Mouse (Mus musculus) cerebellum, adult 18-20 months (tissue): ENCODE results near the gene Slco3a1.
A peak's percentile ranks its signal among the peaks of the same experiment; 100 is the strongest.

ENCODE experiments used
- DNase-seq, 2 experiments: peaks; one replicate each; pipeline ENCODE4 v3.0.0; 2021

The Slco3a1 gene

DNA sequence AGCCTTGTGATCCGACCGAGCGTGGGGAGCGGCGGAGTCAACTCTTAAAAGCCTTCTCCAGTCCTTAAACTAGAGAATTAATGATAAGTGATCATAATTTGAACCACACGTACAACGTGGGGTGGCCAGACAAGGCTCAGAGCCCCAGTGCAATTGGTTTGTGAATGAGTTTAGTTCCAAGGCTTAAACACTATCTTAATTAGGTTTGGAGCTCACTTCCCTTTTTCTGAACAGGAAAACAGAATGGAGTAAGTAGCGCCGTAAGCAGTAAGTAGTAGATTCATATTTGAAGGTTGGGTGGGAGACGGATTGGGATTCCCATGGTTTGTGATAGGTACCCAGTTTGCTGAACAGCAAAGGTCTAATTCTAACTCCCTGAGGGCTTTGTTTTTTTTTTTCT, 176.7 kb downstream of the Slco3a1 start:
- DNase-seq: no peak

DNA sequence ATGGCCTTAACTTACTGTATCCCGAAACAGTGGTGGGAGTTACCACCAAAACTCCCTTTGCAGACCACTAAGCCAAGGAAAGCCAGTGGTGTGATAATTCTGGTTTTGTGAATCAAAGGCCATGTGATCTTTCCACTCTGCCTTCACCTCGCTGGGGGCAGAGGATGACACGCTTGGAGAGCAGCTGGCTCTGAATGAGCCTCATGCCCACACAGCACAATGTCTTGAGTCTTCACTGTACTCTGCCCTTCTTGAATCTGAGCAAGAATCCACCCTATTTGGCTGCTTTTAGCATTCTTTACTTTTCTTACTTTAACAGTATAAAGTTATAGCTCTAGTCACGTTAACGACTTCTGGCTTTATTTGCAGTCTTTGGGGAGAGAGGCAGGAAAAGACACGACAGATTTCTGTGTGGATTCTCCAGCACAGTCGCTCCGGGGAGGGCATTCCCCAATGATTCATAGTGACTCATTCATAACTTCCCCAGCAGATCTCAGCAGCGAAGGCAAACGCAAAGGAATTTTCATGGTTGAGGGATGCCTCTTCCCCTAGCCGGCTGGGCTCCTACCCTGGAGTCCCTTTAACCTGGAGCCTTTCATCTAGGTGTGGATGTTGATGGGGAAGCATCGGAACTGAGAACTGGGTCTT, 178.1 kb downstream of the Slco3a1 start:
- DNase-seq: peak; percentile 11 to 47

DNA sequence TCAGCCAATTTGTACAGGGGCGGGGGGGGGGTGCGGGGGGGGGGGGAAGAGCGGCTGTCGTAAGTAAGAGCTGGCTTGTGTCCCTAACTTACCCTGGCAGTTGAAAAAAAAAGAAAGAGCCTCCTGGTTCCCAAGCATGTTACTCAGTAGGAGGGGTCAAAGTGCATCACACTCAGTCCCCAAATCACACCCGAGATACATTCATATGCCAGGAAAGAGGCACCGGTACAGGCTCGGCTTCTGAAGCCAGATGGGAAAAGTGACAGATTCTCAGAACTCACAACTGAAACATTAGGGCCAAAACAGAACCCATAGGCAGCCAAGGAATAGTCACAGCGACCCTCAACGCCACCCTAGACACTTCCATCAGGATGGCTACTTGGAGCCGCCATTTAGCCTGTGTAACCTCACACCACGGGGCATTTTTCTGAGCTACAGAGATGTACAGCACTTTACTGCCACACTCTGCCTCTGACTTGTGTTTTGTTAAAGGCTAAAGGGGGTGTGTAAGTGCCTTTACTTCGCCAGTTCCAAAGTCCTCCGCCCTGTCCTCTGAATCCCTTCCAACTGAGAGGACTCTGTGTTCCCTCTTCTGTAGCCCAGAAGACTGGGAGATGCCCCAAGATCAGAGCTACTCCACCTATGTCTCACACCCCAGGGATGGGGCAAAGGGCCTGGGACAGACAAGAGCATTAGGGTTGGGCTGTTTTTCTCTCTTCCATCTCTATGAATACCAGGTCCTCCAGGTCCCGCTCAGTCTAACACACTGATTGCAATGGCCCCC, 179.2 kb downstream of the Slco3a1 start:
- peak in 1 of 2 experiments; percentile 8 for DNase-seq

DNA sequence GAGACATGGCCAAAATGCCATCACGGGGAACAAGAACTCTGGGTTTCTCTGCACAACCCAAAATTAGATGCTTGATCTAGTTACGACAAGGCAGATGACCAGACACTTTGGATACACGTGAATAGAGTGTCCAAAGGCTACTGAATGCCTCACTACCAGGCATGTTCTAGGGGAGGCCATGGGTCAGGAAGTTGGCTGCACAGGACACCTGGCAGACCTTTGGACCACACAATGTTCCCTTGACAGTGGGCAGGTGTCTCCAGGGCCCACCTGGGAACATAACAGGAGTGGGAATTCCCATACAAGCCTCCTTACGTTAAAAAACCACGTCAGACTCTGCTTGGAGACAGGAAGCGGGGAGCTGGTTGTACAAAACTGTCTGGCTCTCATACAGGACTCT, 181.5 kb downstream of the Slco3a1 start:
- DNase-seq: no peak

DNA sequence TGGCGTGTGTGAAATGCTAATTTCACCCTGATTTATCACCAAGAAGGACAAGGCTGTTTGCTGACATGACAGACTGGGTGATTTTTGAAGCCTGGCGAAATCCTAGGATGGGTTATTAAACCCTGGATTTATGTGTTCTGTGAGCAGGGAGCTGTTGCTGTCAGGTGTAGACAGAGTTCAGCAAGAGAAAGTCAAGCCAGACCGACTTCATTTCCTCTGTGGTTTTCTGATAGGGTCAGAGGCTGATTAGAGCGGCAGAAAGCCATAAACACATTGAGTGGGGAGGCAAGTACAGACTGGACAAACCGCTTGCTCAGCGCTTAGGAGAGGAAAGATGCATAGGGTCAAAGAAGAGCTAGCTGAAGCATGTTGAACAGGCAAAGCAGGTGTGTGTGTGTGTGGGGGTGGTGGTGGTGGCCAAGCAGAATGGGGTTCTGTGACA, 182.4 kb downstream of the Slco3a1 start:
- no peak for DNase-seq

DNA sequence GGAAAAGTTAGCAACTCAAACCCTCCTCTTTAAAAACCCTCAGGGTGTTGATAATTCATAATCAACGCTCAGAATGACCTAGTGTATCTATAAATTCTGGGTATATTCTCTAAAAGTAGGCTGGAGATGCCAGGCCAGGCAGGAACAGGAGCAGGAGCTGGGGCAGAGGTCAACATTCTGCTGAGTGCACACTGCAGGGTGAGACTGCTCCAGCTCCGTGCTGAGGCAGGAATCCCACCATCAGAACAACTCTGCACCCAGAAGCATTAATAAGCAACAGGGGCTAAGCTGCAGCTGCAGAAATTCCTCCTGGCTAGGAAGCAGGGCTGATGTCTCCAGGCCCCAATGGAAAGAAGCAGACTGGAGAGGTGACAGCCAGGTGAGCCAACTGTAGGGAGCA, 182.9 kb downstream of the Slco3a1 start:
- no peak for DNase-seq

DNA sequence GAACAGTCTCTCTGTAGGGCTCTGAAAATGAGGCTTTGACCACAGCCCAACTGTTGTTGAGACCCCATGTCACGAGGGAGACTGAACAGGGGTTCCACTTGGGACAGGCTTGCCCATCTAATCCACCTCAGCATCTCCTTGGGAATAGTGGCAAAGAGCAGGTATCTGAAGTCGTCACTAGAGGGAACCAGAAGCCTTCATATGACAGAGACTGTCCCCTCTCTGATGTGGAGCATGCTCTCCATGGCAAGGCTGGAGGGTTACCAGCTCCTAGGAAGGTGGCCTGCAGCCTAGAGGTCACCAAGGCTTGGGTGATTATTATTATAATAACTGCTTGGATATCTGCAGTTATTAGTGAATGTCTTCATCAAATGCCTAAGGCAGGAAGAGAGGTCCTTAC, 183.4 kb downstream of the Slco3a1 start:
- peak; percentile 62 to 76 for DNase-seq

DNA sequence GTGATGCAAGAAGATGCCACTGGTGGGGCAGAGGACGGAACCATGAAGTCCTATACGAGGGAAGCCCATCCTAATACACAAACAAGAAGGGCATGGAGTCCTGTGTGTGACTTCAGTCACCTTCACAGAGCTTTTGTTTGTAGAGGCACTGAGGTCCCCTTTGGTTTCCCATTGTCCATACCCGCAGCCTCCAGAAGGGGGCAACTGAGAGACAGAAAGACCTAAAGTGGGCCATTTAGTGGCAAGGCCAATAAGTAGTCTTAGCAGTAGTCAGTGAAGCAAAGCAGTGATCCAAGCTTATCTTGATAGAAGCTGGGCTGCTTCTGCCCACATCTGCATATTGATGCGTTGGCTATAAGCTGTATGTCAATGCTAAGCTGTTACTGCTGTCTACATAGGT, 184.9 kb downstream of the Slco3a1 start:
- DNase-seq: peak; percentile 54 to 59

DNA sequence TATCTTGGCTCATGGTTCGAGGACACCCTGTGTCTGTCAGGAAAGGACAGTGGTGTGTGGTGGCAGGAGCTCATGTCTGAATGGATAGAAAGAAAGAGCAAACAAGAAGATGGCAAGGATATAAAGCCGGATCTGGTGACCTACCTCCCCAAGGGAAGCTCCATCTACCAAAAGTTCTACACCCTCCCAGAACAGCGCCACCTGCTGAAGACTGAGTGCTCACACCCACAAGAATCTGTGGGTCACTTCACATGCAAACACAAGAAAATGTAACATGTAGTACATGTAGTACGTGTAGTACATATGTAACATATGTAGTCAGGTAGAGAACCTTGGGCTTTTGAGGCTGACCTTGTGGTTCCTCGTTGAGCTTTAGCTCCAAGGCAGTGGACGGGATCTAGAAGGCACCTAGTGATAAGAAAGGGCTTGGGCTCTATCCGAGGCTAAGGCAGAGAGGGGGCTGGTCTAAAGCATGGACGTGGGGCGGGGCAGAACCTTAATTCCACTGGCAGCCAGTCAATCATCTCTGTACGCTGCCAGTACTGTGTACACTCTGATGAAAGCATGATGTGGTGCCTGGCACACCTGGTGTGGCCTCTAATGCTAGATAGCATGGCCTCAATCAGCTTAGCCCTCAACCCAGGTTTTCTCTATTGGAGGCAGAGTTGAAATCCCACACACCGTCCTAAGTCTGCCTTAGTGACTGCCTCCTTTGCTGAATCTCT, 186.2 kb downstream of the Slco3a1 start:
- DNase-seq: no peak

DNA sequence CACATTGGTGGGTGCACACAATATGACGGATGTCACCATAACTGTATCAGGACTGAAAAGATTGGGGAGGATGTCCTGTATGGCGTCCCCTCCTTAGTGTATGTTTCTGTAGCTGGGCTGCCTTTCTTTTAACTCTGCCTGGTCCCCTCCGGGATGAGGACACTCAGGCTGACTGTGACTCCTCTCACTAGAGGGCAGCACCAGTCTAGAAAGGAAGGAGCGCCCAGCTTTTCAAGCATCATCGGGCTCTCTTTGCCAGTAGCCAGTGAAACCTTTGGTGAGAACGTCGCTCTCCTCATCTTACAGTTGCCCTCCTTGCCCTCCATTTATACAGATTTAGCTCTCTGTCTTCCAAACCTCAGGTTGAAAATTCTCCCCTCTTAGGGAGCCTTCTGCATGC, 187.2 kb downstream of the Slco3a1 start:
- peak; percentile 77 to 82 for DNase-seq

DNA sequence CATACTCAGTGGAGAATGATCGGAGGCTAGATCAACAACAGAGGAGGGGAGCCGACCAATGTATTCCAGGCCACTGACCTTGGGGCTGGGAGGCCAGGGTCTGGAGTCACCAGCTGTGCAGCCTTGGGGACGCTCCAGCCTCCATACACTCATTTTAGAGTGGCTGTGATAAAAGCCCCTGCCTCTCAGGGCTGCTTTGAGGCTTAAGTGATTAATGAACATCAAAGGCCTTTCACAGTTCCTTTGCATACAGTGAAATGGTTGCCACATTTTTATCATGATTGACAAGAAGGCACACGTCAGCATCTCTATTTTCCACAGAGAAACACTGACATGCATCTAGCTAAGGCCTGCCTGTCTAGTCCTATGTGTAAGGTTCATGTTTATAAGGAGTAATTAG, 189.0 kb downstream of the Slco3a1 start:
- no peak for DNase-seq

DNA sequence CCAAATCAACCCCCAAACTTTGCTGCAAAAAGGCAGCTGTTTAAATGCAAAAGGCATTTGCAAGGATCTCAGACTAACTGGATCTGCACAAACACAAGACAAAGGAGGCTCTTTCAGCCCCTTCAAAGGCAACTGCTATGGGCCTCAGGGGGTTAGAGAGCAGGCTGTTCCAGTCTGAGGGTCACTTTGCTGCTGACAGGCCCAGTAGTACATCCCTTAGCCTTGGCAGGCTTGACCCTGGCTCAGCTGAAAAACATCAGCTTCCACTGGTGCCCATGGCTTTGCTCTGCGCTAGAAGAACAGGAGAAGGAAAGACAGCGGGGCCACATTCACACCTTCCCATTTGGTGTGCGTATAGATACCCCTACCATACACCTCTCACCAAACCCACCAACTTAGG, 189.6 kb downstream of the Slco3a1 start:
- no peak for DNase-seq

DNA sequence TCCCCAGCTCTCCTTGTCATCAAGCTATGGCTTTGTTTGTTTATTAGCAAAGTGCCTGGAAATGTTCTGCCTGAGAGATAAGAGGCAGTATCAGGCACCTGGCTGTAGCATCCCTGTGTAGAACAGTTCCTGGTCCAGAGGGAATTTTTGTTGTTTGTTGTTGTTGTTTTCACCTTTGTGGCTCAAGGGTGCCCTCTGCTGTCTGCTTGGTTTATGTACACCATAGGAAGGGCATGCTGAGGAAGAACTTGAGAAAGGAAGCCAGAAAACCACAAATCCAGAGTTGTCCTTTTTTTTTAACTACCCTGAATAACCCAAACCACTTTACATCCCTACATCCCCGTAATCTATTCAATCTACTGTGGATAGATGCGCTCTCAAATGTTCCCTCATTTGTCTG, 191.1 kb downstream of the Slco3a1 start:
- DNase-seq: peak in 1 of 2 experiments; percentile 53

DNA sequence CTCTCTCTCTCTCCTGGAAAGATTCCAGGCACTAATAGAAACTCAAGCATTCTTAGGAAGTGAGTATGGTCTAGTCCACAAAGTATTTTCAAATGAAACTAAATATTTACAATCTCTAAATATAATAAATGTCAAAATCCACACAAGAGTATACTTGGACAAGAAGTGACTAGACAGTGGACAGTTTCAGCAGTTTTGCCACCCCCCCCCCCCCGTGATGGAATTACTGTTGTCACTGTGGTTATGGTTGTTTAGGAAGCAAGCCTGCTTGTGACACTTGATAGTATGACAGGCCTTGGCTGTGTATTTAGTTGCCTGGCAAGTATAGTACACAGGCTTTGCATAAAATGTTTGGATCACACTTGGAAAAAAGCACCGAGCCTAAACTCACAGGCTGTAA, 192.9 kb downstream of the Slco3a1 start:
- DNase-seq: no peak

DNA sequence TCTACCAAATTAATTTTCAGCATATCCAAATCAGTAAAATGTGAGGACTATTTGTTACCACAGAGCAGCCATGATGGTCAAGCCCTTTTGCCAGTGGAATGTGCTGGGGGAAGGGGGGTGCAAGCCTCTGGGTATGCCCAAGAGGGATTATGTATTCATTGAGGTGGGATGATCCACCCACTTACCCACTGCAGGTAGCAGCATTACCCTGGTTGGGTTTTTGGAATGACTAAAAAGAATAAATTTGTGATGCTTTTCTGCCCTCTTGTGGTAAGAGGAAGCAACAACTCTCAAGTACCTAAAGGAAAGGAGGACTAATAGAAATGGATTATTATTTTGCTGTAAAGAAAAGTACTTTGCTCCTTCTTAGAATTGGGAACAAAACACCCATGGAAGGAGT, 197.6 kb downstream of the Slco3a1 start:
- DNase-seq: no peak

DNA sequence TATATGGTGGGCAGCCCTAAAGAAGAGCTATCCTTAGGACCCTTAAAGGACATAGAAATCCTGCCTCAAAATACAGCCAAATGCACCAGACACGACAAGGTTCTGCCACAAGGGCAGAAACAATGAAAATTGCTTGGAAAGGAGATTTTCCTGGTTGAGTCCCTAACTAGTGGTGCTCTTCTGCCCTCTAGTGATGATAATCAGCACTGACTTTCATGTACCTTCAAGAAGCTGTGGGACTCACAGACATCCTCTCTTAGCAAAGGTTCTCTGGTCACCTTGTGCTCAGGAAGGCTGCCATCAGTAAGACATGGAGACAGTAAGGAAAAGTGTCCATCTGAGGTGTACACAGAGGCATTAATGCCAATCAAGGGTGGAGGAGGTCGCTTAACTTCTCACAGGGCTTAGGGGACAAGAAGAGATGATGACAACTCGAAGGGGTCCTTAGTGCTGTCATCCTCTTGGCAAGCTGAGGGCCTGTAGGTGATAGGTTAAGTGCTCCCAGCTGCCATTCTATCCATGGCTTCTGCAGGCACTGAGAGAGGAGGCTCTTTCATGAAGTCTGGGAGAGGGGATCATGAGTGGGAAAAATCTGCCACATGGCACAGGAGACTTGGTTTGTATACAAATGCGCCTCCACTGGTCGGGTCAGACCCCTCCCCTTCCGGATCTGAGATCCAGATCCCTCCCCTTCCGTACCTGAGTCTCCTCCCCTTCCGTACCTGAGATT, 199.9 kb downstream of the Slco3a1 start:
- peak; percentile 47 to 52 for DNase-seq

DNA sequence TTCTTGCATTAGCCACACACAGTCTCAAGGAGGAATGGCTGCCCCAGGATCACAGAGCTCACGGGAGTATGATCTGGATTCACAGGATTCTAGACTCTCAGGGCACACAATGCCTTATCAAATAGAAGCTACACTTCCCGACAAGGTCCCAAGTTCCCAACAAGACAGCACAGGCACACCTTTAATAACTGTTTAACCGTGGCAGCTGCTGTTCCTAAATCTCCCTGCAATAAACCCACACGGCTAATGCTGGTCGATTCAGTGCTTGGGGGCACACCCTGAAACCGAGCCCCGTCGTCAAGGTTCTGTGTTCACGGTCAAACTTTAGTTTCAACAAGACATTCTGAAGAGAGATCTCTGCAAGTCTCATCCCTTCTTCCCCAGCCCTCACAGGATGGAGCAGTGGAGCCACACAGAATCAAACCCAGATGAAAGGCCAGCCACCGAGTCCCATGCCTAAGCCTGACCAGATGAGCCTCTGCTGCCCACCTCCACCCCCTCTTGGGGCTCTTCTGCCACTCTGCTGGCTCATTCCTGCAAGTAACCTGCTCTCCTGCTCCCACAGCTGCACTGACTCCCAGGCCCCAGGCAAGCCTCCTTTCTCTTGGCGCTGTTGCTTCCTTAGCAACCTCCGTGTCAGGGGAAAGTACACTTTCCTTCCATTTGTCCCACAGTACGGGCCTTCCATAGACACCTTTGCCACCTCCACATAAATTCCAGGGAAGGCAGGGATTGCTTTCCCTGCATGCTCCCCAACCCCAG, 200.7 kb downstream of the Slco3a1 start:
- no peak for DNase-seq

DNA sequence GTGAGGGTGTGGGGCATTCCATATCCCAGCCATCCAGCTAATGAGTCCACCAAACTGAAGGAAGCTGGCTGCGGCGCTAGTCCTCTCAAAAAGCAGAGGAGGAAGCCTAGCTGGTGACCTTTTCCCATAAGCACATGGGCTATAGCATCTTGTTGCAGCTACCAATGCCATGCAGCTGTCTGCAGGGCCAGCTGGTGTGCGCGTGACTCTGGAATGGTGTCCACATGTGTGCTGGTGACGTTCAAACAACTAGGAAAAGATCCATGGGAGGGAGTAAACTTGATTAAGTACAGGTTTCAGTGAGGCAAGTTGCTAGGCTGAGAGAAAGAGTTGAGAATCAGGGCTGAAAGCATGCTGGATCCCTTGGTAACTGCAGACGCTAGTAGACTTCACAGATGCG, 201.3 kb downstream of the Slco3a1 start:
- no peak for DNase-seq

DNA sequence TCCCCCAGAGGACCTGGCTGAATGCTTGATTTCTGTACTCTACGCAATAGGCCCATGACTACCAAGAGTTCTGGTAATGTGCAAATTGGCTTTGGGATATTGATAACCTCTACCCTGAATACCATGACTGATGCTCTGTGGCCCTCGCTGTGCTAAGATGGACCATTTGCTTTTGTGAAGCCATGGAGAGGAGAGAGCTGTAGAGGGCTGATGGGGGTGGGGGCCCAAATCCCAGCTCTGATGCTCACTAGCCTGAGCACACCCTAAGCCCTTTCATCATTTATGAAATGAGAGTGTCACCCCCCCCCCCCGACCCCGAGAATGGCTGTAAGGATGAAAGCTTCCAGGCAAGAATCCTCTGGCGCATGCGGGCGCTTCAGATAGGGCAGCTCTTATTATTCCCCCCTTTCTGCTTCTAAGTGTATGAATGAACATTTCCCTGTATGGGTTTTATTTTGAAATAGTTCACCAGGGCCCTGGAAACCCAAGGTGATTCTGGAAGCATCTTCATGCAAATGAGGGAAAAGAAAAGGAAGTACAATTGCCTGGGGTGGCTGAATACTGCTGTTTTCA, 206.2 kb downstream of the Slco3a1 start:
- no peak for DNase-seq

DNA sequence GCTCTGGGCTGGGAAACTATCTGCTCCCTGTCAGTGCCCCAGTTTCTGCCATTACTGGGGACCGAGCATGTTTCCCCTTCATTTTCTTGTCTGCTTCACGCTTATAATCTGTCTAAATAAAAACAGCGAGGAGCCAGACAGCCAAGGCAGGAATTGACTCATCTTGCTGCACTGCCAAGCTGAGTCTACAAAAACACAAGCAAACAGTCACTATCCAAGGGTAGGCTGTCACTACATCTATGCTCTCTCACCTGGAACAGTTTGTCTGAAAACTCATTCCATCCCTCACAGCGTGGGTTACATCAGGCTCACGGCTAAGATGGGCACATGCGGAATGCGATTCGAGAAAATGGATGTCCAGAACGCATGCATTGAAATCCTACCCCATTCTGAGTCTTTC, 207.6 kb downstream of the Slco3a1 start:
- no peak for DNase-seq

DNA sequence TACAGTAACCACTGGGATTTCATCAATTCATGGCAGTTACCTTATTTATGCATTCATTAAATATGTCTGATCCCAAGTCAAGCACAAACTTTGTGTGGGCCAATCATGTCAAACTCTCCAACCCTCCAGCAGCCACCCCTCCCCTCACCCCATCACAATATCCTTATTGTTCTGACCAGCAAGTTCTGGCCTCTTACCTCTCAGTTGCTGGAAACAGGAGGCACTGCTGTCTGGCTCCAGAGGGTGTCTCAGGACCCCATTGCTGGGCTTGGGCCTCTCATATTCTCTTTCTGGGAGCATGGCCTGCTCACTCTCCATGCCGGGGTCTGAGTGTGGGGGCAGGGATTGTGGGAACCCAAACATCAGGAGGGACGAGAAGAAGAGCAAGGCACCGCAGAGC, 208.1 kb downstream of the Slco3a1 start:
- DNase-seq: no peak
